Mouse (Mus musculus): ENCODE data around the gene Rab30. TPM values are rescaled to one million over a fixed set of nuclear protein-coding genes. Genes with fewer than 3 reads are reported as not detected.
"Not testable (repeated sequence)": the region's sequence is repeated elsewhere in the genome, so short reads cannot be mapped to it uniquely, and the experiment has no call there.

Gene Rab30
- 10 to 100 TPM; 43.2 to 49.1 TPM for total RNA-seq (2021)

DNA sequence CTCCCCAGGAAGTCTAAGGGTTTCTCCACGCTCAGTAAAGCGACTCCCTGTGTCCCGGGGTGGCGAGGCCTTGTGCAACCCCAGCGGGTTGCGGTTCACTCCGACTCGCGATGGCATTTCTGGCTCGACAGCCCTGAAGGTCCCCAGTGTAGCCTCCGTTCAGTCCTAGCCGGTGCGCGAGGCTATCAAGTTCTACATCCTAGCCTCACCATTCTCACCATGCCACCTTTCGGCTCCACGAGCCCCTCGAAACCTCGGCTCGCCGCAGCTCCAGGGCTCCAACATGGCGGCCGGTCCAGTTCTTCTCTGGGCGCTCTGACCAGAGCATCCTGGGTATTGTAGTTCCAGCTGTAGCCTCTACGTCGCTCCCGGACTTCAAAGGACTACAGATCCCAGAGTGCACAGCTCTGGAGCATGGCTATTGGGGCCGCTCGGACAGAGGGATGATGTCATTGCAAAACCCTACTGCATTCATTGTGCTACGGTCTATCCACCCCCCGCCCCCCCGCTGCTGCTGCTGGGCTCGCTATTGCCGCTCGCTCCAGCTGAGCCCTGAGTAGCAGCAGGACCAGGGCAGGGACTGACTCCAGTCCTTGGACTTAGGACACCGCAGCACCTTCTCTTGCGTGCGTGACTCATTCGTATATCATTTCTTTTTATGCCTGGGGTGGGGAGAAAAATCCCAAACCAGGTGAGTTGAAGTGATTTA, at the start of gene Rab30:
TSS of gene Rab30 (plus strand) at position 452 of the 709 bp plus-strand sequence.
- DNase-seq (ENCODE audit: extremely low spot score in 1 of 2, low spot score in 1 of 2): peak; percentile 69 to 76

DNA sequence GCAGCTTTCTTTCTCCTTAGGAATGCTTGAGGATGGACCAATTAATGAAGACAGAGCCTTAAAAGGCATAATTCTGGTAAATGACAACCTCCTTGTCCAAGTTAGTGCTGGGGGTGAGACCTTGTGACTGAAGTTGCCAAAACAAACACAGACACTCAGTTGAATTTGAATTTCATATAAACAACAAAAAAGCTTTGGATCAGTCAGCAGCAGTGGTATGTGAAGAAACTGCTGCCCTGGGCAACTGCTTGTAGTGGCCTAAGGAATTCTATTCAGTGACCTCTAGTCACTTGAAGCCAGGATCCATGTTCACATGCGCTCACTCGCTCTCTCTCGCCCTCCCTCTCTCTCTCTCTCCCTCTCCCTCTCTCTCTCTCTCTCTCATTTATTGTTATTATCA, 45.0 kb upstream of the Rab30 start:
- no peak for DNase-seq (ENCODE audit: extremely low spot score in 1 of 2, low spot score in 1 of 2)

DNA sequence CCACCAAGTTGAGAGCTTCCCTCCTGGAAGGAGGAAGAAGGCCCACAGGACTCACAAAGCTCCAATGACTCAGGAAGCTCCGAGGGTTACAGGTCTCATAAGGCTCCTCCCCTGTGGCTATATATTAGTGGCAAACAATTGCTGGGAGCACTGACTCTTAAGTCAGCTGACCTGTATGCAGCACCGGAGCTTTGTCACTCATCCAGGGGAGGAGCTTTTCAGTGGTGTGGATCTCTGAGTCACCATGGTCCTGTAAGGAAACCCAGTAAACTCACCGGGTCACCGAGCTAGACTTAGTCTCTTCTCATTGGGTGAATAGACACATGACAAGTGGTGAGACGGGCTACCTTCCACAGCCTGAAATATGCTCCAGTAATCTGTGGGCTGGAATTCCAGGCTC, 42.6 kb upstream of the Rab30 start:
- DNase-seq (ENCODE audit: extremely low spot score in 1 of 2, low spot score in 1 of 2): no peak

DNA sequence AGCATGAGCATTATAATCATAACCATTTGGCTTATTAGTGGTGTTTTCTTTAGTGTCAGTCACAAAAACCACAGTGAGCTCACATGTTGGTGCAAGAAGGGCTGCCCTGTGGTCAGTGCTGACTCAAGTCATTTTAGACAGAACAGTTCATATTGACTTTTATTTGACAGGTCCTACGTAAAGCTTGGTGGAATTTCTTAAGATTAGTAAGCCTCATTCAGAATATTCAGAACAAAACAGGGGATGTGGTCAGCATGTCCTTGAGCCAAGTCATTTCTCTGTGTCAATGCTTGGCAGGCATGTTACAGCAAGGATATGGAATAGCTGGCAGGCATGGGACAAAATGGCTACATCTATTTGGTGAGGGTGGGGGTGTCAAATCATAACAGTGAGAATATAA, 37.7 kb upstream of the Rab30 start:
- DNase-seq (ENCODE audit: extremely low spot score in 1 of 2, low spot score in 1 of 2): no peak

DNA sequence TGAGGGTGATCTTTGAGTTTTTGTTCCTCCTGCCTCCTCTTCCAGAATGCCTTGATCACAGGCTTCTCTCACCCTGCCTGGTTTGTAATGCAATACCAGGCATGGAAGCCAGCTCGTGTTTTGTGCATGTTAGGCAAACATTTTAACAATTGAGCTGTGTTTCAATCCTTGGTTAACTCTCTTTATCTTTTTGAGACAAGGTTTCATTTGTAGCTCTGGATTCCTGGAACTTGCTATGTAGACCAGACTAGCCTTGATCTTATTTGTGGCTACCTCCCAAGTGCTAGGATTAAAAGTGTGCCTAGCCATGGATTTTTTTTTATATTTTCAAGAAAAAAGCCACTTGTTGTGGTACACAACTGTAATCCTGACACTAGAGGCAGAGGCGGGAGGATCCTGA, 35.9 kb upstream of the Rab30 start:
- no peak for DNase-seq (ENCODE audit: extremely low spot score in 1 of 2, low spot score in 1 of 2)

DNA sequence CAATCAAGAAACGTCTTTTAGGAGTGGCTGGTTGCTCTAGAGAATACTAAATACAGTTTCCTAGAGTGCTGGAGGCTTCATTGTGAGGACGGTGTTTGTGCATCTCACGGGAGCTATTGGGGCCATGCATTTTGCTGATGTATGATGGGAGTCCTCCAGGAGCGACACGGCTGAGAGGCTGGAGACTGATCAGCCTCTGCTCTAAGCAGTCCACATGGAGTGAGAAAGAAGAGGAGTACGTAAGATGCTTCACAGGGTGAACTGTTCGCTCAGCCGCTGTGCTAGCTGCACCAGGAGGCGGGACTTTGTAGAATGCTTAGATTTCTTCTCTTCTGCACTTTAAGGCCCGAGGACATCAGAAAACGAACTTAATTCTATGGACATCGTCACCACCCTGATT, 34.7 kb upstream of the Rab30 start:
- DNase-seq (ENCODE audit: extremely low spot score in 1 of 2, low spot score in 1 of 2): no peak

DNA sequence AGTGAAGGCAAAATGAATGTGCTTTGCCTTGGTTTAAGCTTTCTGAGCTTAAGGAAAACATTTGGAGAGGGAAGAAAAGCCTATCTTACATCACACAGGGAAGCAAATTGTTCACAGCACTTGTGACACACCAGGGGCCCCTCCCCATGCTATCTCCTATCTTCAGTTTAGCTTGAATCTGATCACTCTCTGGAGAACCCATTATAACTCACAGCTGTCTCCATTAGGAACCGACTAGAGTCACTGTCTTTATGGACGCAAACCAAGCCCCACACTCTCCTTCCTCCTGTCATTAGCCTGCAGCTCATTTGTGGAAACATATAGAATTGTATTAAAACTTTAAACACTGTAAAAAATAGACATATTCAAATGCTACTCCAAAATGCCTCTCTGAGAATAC, 31.8 kb upstream of the Rab30 start:
- no peak for DNase-seq (ENCODE audit: extremely low spot score in 1 of 2, low spot score in 1 of 2)

DNA sequence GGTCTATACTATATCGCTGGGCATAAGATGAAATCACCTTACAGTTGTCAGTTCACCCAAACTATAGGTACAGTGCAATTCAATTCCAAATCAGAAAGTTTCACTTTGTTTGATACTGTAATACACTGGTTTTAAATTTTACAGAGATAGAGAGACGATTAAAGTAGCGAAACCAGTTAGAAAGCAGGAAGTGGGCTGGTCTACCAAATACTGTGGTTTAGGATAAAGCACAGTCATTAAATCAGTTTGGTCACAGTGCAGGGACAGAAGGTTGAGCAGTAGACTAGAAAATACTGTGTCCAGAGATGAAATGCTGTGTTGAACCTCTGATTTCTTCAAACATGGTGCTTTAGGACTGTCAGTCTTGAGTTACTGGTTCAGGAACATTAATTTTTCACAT, 29.8 kb upstream of the Rab30 start:
- DNase-seq (ENCODE audit: extremely low spot score in 1 of 2, low spot score in 1 of 2): no peak

DNA sequence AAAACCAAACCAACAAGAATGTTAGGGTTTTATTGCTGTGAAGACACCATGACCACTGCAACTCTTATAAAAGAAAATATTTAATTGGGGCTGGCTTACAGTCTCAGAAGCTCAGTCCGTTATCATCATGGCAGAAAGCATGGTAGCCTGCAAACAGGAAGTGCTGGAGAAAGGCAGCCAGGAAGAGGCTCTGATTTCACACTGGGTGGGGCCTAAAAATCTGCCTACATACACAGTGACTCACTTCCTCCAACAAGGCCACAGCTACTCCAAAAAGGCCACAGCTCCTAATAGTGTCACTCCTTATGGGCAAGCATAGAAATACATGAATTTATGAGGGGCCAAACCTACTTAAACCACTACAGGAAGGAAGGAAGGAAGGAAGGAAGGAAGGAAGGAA, 26.3 kb upstream of the Rab30 start:
- DNase-seq (ENCODE audit: extremely low spot score in 1 of 2, low spot score in 1 of 2): no peak

DNA sequence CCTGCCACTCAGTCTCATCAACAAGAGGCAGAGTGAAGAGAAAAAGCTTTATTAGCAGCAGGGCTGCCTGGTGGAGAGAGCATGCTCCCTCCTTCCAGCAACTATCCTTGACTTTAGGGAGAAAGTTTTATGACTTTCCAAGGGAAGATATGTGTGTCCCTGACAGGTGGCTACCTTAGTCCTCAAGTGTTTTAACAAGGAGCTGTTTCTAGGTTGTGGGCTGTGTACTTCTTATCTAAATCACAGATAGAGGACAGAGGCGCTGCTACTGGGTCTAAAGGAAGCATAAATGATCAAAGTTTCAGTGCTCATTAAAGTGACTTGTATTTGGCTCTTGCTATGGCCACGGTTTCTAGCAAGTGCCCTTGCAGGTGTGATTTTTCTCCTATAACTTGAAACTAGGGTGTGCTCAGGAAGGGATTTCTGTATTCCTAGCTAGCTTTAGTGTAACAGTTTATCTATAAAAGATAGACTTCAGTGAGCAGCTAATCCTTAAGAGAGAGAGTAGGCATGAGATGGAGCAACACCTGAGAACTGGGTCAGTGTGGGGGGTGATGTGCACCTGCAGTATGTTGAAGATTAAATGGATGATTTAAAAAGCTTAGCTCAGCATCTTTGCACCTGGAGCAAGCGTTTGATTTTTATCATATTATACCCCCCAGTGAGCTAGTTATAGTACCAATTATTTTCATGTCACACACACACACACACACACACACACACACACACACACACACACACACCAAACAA, 21.1 kb upstream of the Rab30 start:
- DNase-seq (ENCODE audit: extremely low spot score in 1 of 2, low spot score in 1 of 2): no peak

DNA sequence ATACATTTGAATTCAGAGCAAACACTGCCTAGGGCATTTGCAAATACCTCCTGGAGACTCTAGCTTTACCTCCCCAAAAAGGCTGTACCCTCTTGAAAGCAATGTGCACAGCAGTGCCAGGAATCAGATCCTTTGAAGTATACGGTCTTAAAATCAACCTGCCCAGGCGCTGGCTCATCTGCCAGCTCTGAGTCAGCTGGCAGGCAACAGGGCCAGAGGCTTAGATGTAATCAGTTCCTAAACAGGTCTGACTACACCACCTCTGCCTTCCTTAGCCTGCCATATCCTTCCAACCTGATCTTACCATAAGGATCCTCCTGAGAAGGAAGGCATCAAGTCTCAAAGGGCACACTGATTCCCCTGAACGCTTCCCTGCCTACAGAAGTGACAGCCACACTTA, 17.7 kb upstream of the Rab30 start:
- DNase-seq (ENCODE audit: extremely low spot score in 1 of 2, low spot score in 1 of 2): no peak

DNA sequence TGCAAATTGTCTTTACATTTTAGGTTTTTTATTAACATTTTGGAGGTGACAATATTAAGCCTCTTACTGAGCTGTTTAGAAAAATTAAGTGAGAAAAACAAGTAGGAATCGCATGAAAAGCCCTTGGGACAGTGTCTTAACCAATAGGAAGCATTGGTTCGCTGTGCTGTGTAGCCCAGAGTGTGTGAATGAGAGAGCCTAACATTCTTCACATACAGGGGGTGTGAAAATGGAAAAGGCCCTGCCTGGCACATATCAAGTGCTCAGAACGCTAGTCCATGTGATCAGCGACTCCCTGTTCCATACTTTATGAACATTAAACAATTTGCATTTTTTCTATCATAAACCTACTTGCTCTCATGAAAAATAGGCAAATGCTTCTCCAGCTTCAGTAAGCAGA, 17.1 kb upstream of the Rab30 start:
- DNase-seq (ENCODE audit: extremely low spot score in 1 of 2, low spot score in 1 of 2): no peak

DNA sequence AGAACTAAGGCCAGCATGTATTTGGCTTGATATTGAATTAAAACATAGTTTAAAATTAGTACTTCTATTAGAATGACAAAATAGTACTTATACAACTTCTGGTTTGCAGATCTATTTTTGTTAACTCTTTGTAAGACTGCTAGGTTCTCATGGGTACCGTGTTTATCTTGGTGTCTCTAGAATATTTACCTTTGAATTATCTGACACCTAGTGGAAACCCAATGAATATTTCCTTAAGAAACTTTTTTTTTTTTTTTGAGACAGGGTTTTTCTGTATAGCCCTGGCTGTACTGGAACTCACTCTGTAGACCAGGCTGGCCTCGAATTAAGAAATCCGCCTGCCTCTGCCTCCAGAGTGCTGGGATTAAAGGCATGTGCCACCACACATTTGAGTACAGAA, 11.8 kb upstream of the Rab30 start:
- not testable (repeated sequence) for DNase-seq (ENCODE audit: extremely low spot score in 1 of 2, low spot score in 1 of 2)

DNA sequence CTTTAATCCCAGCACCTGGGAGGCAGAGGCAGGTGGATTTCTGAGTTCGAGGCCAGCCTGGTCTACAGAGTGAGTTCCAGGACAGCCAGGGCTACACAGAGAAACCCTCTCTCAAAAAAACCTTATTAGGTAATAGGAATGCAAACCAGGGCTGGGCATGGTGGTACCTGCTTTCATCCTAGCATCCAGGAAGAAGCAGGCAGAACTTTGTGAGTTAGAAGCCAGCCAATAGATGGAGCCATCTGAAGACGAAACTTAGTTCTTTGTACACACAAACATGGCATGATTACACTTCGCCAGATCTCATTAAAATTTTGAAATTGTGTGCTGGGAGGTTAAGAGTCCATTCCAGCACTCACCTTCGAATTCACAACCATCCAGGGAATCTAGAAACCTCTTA, 10.9 kb upstream of the Rab30 start:
- no peak for DNase-seq (ENCODE audit: extremely low spot score in 1 of 2, low spot score in 1 of 2)

DNA sequence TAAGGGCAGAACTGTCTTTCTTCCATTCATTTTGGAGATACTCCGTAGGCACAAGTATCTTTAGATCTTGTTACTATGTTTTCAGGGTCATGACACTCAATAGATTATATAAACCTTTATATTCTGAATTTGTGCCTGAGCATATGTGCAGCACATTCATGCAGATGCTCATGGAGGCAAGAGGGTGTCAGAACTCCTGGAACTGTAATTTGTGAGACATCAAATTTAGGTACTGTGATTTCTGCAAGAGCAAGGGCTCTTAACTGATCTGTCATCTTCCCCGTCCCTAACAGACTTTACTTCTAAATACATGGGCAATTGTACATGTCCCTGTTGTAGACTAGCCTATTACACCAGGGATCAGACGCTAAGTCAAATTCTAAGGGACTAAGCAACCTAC, 10.4 kb upstream of the Rab30 start:
- DNase-seq (ENCODE audit: extremely low spot score in 1 of 2, low spot score in 1 of 2): no peak

DNA sequence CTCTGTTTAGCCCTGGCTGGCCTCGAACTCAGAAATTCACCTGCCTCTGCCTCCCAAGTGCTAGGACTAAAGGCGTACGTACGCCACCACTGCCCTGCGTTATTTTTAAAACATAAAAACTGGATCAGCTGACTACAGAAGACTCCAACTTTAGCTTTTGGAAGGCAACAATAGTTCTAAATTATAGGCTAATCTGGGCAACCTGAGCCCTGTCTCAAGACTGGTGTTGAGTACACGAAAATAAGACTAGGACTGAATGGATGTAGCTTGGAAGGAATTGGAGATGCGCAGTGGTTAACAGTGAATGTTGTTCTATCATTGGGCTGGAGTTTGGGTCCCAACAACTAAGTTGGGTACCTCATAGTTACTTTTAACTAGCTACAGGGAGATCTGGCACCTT, 9.3 kb upstream of the Rab30 start:
- no peak for DNase-seq (ENCODE audit: extremely low spot score in 1 of 2, low spot score in 1 of 2)

DNA sequence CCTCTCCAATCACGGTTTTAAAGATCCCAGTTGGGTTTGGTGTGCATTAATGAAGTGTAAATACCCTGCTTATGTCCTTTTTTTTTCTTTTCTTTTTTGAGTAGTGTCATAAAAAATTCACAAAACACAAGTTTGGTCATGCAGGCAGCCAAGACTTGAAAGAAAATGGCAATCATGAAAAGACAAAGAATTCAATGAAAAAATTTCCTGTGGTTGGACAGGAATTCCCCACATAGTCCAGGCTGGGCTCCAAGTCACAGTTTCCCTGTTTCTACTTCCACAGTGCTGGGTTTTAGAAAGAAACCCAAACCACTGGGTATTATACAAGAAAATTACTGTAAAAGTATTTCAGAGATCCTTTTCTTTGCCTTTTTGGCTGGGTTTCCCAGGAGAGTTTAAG, 3.8 kb upstream of the Rab30 start:
- no peak for DNase-seq (ENCODE audit: extremely low spot score in 1 of 2, low spot score in 1 of 2)

DNA sequence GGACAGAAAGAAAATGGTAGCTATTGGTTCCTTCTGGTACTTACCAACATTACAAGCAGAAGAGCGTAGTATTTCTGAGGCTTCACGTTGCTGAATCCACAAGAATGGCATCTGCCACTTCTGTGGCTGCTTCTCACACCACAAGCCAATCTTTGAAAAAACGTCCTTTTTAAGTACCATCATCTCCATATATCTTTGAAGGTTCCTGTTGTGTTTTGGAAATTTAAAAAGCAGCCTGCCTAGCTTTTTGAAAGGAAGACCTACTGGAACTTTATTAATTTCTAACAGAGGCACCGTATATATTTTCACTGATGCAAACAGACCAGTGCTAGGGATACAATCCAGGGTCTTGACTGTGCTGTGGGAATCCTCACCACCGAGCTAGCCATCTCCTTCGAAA, 1.4 kb upstream of the Rab30 start:
- DNase-seq (ENCODE audit: extremely low spot score in 1 of 2, low spot score in 1 of 2): no peak

DNA sequence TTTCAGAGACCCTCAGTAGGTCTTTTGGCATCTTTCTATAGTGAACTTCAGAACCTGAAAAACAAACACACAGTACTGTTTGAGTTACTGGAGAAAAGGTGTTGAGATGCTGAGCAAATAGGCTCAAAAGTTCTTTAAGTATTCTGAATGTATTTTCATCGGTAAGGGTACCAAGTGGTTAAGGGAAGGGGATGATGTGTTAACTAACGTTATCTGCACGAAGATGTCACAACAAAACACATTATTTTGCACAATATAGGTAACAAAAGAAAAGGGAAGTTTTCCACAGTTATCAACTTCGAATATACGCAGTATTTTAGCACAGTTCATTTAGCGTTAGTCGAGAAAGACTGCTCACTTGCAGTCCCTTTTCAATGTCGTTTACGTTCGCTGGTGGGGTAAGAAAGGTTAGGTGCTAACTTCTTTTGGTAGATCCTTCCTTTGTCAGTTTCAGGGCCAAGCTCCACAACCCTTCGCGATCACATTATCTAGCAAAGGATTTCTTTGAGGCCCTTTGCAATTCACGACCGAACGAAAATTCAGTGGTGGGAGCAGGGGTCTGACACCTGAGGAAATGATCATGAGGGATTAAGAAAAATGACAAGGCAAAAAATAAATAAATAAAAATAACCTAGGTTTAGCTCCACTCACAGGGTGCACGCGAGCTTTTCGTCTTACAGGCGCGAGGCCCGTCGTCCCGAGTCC, 840 bp upstream of the Rab30 start:
- DNase-seq (ENCODE audit: extremely low spot score in 1 of 2, low spot score in 1 of 2): no peak

DNA sequence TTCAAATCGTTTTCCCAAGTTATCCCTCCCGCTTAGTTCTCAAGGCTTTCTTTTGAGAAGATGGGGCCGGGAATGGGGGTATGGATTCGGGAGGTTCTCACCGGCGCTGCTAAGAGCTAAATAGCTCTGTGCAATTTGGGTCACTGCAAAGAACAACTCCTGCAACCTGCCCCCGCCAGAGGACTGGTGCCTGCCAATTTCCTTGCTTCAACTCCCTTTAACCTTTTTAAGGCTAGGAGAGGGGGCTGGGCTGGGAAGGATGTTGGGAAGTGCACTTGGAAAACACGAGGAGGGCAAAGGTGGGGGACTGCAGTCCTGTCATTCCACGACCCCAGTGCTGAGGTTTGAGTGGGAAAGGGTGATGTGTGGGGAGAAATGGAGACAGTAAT, 452 bp downstream of the Rab30 start:
- peak in 1 of 2 experiments; percentile 26 for DNase-seq (ENCODE audit: extremely low spot score in 1 of 2, low spot score in 1 of 2)

DNA sequence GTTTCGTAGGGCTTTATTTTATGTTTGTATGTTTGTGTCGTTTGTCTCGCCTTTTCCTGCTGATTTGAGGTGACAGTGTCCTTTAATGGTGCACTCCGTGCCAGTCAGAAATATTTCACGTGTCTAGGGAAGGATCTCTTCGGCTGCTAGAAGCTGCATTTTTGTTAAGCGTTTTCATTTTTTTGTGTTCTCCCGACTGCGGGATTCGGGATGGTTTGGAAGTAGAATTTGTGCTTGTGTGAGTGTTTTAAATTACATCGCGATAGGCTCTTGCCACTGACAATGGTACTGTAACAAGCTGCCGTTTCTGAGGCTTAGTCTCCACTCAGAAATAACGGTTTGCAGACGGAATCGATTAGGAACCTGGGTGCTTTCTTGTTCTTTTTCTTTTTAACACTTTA, 938 bp downstream of the Rab30 start:
- no peak for DNase-seq (ENCODE audit: extremely low spot score in 1 of 2, low spot score in 1 of 2)

DNA sequence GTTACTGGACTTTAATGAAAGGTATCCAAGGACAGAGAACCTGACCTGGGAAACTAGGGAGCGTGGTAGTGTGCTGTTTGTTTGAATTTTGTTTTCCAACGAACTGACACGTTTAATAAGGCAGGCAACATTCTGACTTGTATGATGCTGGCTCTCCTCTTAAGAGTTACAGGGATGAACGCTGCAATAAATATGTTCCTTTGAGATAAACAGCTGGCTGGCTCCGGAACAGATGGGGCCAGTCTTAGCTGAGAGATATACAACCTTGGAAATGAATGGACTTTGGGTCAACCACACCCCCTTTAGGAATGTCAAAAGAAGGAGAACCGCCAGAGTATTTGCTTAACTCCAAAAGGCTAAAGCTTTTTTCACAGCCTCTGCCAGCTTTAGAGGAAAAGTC, 1.4 kb downstream of the Rab30 start:
- no peak for DNase-seq (ENCODE audit: extremely low spot score in 1 of 2, low spot score in 1 of 2)

All from layer of hippocampus, postnatal 25 days (tissue).